Mouse (Mus musculus) liver, embryonic 18 days (tissue): ENCODE data around the gene Xlr5a. TPM values are rescaled to one million over a fixed set of nuclear protein-coding genes. Genes with fewer than 3 reads are reported as not detected.

Source experiments
- polyA plus RNA-seq: library from polyadenylated mRNA; depleted of rRNA; stranded (reverse); fragments of >200 nt; gene quantifications from 2 replicates; pipeline ENCODE4 v1.2.3, GENCODE M21; 2012; rRNA removed

Xlr5a gene
- 0.13 and 0.38 TPM in 2 replicates for polyA plus RNA-seq

GRCm38 (mm10) chrX:73292876-73293275 is at the start of gene Xlr5a, which contains the start of gene Xlr5c:
TSS of gene Xlr5a (minus strand) at chrX:73292976.
TSS of gene Xlr5c (minus strand) at chrX:73292976.

GRCm38 (mm10) chrX:73342483-73342895 is 49.7 kb upstream of the Xlr5a start, which contains the start of gene Zfp275:
TSS of gene Zfp275 (plus strand) at chrX:73342621.

GRCm38 (mm10) chrX:73336740-73337139 is 44.0 kb upstream of the Xlr5a start, which contains the start of gene Gm45015:
TSS of gene Gm45015 (minus strand) at chrX:73336840.

GRCm38 (mm10) chrX:73265270-73265669 is 27.5 kb downstream of the Xlr5a start, which contains the start of gene Xlr3c:
TSS of gene Xlr3c (minus strand) at chrX:73265390.

GRCm38 (mm10) chrX:73242821-73243325 is 49.9 kb downstream of the Xlr5a start, which contains the start of gene Xlr4c:
TSS of gene Xlr4c (minus strand) at chrX:73243130.

GRCm38 (mm10) chrX:73227914-73228605 is 64.7 kb downstream of the Xlr5a start, which contains the start of gene F8a:
TSS of gene F8a (plus strand) at chrX:73228291.

GRCm38 (mm10) chrX:73213819-73214564 is 78.8 kb downstream of the Xlr5a start, which contains the start of gene Xlr4b:
TSS of gene Xlr4b (plus strand) at chrX:73214333.

GRCm38 (mm10) chrX:73191934-73192333 is 100.8 kb downstream of the Xlr5a start, which contains the start of gene Xlr3b:
TSS of gene Xlr3b (plus strand) at chrX:73192207.

GRCm38 (mm10) chrX:73176889-73177288 is 115.9 kb downstream of the Xlr5a start, which contains the start of gene Spin2d:
TSS of gene Spin2d (minus strand) at chrX:73176989.

DNA sequence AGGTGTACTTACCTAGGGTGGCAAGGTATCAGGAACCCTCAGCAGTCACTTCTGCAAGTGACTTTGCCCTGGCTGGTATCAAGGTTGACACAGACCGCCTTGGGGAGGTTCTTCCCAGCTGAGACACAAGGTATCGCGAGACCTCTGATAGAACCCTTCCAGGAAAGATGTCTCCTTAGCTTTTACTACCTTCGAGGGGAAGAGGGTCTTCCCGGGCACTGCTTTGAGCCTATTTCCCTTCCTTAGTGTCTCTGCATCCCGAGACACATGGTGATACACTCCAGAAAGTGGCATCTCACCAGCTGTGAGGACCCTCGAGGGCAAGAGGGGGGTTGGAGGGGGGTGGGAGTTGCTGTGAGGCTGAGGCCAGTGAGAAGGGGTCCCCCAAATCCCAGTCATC is 143.4 kb downstream of the Xlr5a start, which contains the start of gene DXBay18:
DXBay18 (minus strand) TSS at position 101 of the 400 bp plus-strand sequence.

DNA sequence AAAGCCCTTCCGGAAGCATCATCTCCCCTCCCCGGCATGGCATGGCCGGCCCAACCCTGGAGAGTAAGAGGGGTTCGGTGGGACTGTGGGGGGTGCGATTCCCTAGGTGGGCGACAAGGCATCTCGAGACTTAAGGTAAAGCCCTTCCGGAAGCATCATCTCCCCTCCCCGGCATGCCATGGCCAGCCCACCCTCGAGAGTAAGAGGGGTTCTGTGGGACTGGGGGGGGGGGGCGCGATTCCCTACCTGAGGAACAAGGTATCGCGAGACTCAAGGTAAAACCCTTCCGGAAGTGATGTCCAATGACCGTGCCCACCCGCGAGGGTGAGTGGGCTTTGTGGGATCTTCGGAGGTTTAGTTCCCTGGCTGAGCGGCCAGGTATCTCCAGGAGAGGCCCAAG is 144.3 kb downstream of the Xlr5a start, which contains the start of gene Xlr5b:
Xlr5b (plus strand) TSS at position 301 of the 400 bp plus-strand sequence.

GRCm38 (mm10) chrX:73116747-73117146 is 176.0 kb downstream of the Xlr5a start, which contains the start of gene Gm14685:
TSS of gene Gm14685 (plus strand) at chrX:73117047.

GRCm38 (mm10) chrX:73096941-73097508 is 195.8 kb downstream of the Xlr5a start, which contains the start of gene Xlr3a:
TSS of gene Xlr3a (minus strand) at chrX:73097095.

DNA sequence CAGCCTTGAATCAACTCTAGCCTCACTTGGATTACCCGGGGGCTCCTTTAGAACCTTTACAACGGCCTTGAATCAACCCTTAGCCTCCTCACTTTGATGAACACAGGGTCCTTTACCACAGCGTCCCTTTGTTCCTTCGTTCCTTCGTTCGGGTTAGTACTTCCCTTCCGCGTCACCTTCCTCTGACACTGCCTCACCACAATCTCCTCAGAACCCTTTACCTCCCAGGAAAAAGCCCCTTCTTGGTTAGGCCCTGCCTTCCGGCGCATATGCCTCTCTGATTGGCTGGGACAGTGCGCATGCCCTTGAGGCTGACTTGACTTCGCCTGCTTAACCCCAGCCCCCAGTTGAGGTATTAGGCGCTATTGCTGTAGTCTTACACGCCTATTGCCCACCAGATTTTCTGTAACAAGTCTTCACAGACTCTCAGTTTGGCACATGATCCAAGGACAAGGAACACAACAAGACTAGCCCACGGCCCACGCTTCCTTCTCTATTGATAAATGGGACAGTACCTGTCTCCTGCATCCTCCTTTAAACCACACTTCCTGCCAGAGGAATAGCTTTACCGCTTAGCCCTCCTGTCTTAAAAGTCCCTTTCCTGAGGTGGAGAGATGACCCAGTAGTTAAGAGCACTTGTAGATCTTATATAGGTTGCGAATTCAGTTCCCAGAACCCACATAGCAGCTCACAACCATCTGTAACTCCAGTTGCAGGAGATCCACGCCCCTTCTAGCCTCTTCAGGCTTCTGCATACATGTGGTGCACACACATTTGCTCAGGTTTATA is 210.3 kb downstream of the Xlr5a start, which contains the start of gene Xlr4a:
Xlr4a (minus strand) TSS at position 212 of the 789 bp plus-strand sequence.

GRCm38 (mm10) chrX:73064415-73064793 is 228.4 kb downstream of the Xlr5a start, which contains the start of gene Pnma3:
TSS of gene Pnma3 (plus strand) at chrX:73064787.

Other genes with a start within 250 kb of the Xlr5a start
- not detected in 2 replicates for gene Pnma3, start 228.2 kb downstream of the Xlr5a start, polyA plus RNA-seq
- 1.2 and 5.0 TPM in 2 replicates for gene Xlr4a, start 210.5 kb downstream of the Xlr5a start, polyA plus RNA-seq
- gene Xlr3a, start 195.9 kb downstream of the Xlr5a start, polyA plus RNA-seq = 7.3 and 9.4 TPM in 2 replicates
- 0.30 and 0.37 TPM in 2 replicates for gene Gm14685, start 175.9 kb downstream of the Xlr5a start, polyA plus RNA-seq
- gene Xlr5b, start 144.2 kb downstream of the Xlr5a start, polyA plus RNA-seq = 0.12 TPM in 1 of 2 replicates, not detected in the other
- gene DXBay18, start 143.5 kb downstream of the Xlr5a start, polyA plus RNA-seq = 0.19 and 0.50 TPM in 2 replicates
- gene Spin2d, start 116.0 kb downstream of the Xlr5a start, polyA plus RNA-seq = not detected in 2 replicates
- gene Xlr3b, start 100.8 kb downstream of the Xlr5a start, polyA plus RNA-seq = 6.0 and 6.9 TPM in 2 replicates
- gene Xlr4b, start 78.6 kb downstream of the Xlr5a start, polyA plus RNA-seq = 0.87 and 3.3 TPM in 2 replicates
- gene F8a, start 64.7 kb downstream of the Xlr5a start, polyA plus RNA-seq = 2.0 and 2.2 TPM in 2 replicates
- 0.19 and 0.41 TPM in 2 replicates for gene Xlr4c, start 49.8 kb downstream of the Xlr5a start, polyA plus RNA-seq
- gene Xlr3c, start 27.6 kb downstream of the Xlr5a start, polyA plus RNA-seq = not detected in 2 replicates
- not detected in 2 replicates for gene Xlr5c, start within 50 bp of the Xlr5a start, polyA plus RNA-seq
- not detected in 2 replicates for gene Gm45015, start 43.9 kb upstream of the Xlr5a start, polyA plus RNA-seq
- 5.3 and 6.1 TPM in 2 replicates for gene Zfp275, start 49.6 kb upstream of the Xlr5a start, polyA plus RNA-seq
- gene Gm18336, start 105.8 kb upstream of the Xlr5a start, polyA plus RNA-seq = not detected in 2 replicates
- gene Zfp92, start 118.1 kb upstream of the Xlr5a start, polyA plus RNA-seq = 0.01 TPM in 2 replicates
- not detected in 2 replicates for gene Trex2, start 142.4 kb upstream of the Xlr5a start, polyA plus RNA-seq
- gene Haus7, start 166.1 kb upstream of the Xlr5a start, polyA plus RNA-seq = 19.4 and 21.1 TPM in 2 replicates
- 31.1 and 33.2 TPM in 2 replicates for gene Bgn, start 190.6 kb upstream of the Xlr5a start, polyA plus RNA-seq
- not detected in 2 replicates for gene Atp2b3, start 210.1 kb upstream of the Xlr5a start, polyA plus RNA-seq